Comparison of ENCODE assay signal across 11 mouse cellular contexts in genomic region chr7:62230713-62231112, GRCm38 (mm10).
DNase-seq lines count a peak whose midpoint lies in the region; ATAC-seq and TF ChIP-seq lines count a peak whose summit lies in the region.
"Had no signal": no experiment of that assay in that cellular context is flagged by ENCODE, and none has a peak within 500 bp of the region (broad histone marks: within the 10 kb centered on the region; RNA-seq: fewer than 3 reads in every experiment).

No protein-coding gene starts in this region.

- peak overlapping the region; percentile 21 for H3K4me3 ChIP-seq in heart, embryonic 12.5 days
- H3K4me3 ChIP-seq in ES-E14 (ENCODE audit: insufficient read depth in 1 of 2, low read depth in 1 of 2, low read length in 2 of 2, poor library complexity in 1 of 2, severe bottlenecking in 1 of 2) = peak overlapping the region in 1 of 2 experiments; percentile 23; a peak in 2 of 4 replicates
- peak overlapping the region; percentile 38 for H3K4me3 ChIP-seq in hindbrain, embryonic 10.5 days
- peak overlapping the region; percentile 38 for H3K4me3 ChIP-seq in midbrain, embryonic 10.5 days

- H3K36me3 ChIP-seq in heart, embryonic 12.5 days = no peaks in the 10 kb centered on the region
- H3K36me3 ChIP-seq in ES-E14 (ENCODE audit: control insufficient read depth, insufficient read depth, low read length, poor library complexity, severe bottlenecking) = no peaks in the 10 kb centered on the region
- no peaks in the 10 kb centered on the region for H3K36me3 ChIP-seq in hindbrain, embryonic 10.5 days
- no peaks in the 10 kb centered on the region for H3K36me3 ChIP-seq in midbrain, embryonic 10.5 days

- in situ Hi-C loops in ES-E14 (cut with MboI; ENCODE audit: low sequenced_read_pairs in 2 of 2, unreplicated experiment in 2 of 2) = loop anchor here in 1 of 2 experiments (5.0 kb wide), 1 partner anchor 147 kb away; the partner anchor contains the start of gene Magel2

- H3K27me3 ChIP-seq in heart, embryonic 12.5 days (replicated peaks) = no peaks in the 10 kb centered on the region
- no peaks in the 10 kb centered on the region for H3K27me3 ChIP-seq in hindbrain, embryonic 10.5 days (ENCODE audit: insufficient read depth, poor library complexity, severe bottlenecking)
- no peaks in the 10 kb centered on the region for H3K27me3 ChIP-seq in midbrain, embryonic 10.5 days (ENCODE audit: low read depth, poor library complexity, severe bottlenecking)

- DNase-seq in heart, postnatal 4 days = no peak
- DNase-seq in ES-E14 (ENCODE audit: low read depth, low spot score) = peak; percentile 41
- no peak for DNase-seq in hindbrain, embryonic 10.5 days (ENCODE audit: low spot score)
- DNase-seq in midbrain, embryonic 10.5 days (ENCODE audit: low spot score) = peak; percentile 13
- DNase-seq in thymus, postnatal 36 days = no peak
- DNase-seq in layer of hippocampus, adult 18-20 months (ENCODE audit: low spot score in 2 of 2) = no peak
- DNase-seq: cerebellum, adult 2 months; layer of hippocampus, postnatal 36 days had no signal

- peak overlapping the region; percentile 8; the same call in 1 of the 2 replicates for H3K9ac ChIP-seq in heart, embryonic 12.5 days
- H3K9ac ChIP-seq in ES-E14 (ENCODE audit: insufficient read depth, low read depth, low read length, poor library complexity, severe bottlenecking) = no peak overlapping the region

- WGBS in heart, embryonic 12.5 days = 10% methylated on average over 2 of the region's 2 CpGs
- 19% methylated on average over 2 of the region's 2 CpGs for WGBS in hindbrain, embryonic 10.5 days
- 15% methylated on average over 2 of the region's 2 CpGs for WGBS in midbrain, embryonic 10.5 days

- peak overlapping the region; percentile 18; the same call in 1 of the 2 replicates for H3K27ac ChIP-seq in heart, embryonic 12.5 days (ENCODE audit: poor library complexity, severe bottlenecking)
- H3K27ac ChIP-seq in ES-E14 (ENCODE audit: insufficient read depth, low read depth, low read length, poor library complexity, severe bottlenecking) = no peak overlapping the region
- peak overlapping the region; percentile 82 for H3K27ac ChIP-seq in hindbrain, embryonic 10.5 days
- H3K27ac ChIP-seq in midbrain, embryonic 10.5 days (replicated peaks) = peak overlapping the region; percentile 75

- H3K9me3 ChIP-seq in heart, embryonic 12.5 days (replicated peaks) = peaks cover 2% of the 10 kb centered on the region; the same call in 1 of the 2 replicates
- no peaks in the 10 kb centered on the region for H3K9me3 ChIP-seq in ES-E14 (ENCODE audit: control insufficient read depth, insufficient read depth, low read depth, low read length)
- H3K9me3 ChIP-seq in hindbrain, embryonic 10.5 days = peaks cover 19% of the 10 kb centered on the region
- peaks cover 21% of the 10 kb centered on the region; the same call in 1 of the 2 replicates for H3K9me3 ChIP-seq in midbrain, embryonic 10.5 days (replicated peaks)

- H3K4me1 ChIP-seq in heart, embryonic 12.5 days (replicated peaks) = no peaks in the 10 kb centered on the region; the same call in 1 of the 2 replicates
- H3K4me1 ChIP-seq in ES-E14 (ENCODE audit: control insufficient read depth in 2 of 2, insufficient read depth in 2 of 2, low read length in 2 of 2, poor library complexity in 1 of 2) = peaks cover 0 to 3% of the 10 kb centered on the region in 2 experiments; a peak in 2 of 4 replicates
- H3K4me1 ChIP-seq in hindbrain, embryonic 10.5 days (replicated peaks) = peaks cover 15% of the 10 kb centered on the region
- H3K4me1 ChIP-seq in midbrain, embryonic 10.5 days = peaks cover 32% of the 10 kb centered on the region

- ATAC-seq in heart, embryonic 12.5 days (ENCODE audit: insufficient number of reproducible peaks, low FRiP score) = peak; percentile 30; the same call in 1 of the 2 replicates
- ATAC-seq in inflammation-experienced regulatory T-cells, adult 6 months = no peak
- ATAC-seq: activated CD4-positive, CD25-positive, alpha-beta regulatory T cell, adult 4 months had no signal

- H3K4me2 ChIP-seq in heart, embryonic 12.5 days = peak overlapping the region; percentile 58

TF ChIP-seq in ES-E14, 5 proteins besides CTCF, POLR2A, EP300 and RAD21:
- no peak for TF ChIP-seq CHD2 (IDR thresholded peaks at IDR 0.05; ENCODE audit: low read depth, low read length)
- no peak for TF ChIP-seq ZC3H11A (IDR thresholded peaks at IDR 0.05; ENCODE audit: borderline replicate concordance, low read depth, low read length)
- TF ChIP-seq HCFC1 (IDR thresholded peaks at IDR 0.05; ENCODE audit: borderline replicate concordance, insufficient read depth, low read length) = no peak
- TF ChIP-seq MAFK (IDR thresholded peaks at IDR 0.05; ENCODE audit: insufficient read depth, low read depth, low read length) = no peak
- TF ChIP-seq ZNF384 (IDR thresholded peaks at IDR 0.05; ENCODE audit: low read depth, low read length) = no peak

Comparison
In these comparisons a context has a peak if more than half of its experiments do, and no peak if none do; other contexts are left out.
1. DNase-seq: peak in ES-E14 (single experiment) and midbrain, embryonic 10.5 days (single experiment); none in heart, postnatal 4 days (single experiment), hindbrain, embryonic 10.5 days (single experiment), thymus, postnatal 36 days (0 of 2) and layer of hippocampus, adult 18-20 months (0 of 2).